Mouse (Mus musculus): Measurements from ENCODE around the gene Fam178b. TPM values are rescaled to one million over a fixed set of nuclear protein-coding genes. Genes with fewer than 3 reads are reported as not detected.

Fam178b gene
- polyA plus RNA-seq, 1 experiment: not detected

GRCm38 (mm10) chr1:36646285-36646684 lies 36.7 kb downstream of the Fam178b start:
- TF ChIP-seq GATA1 (IDR thresholded peaks at IDR 0.05; ENCODE audit: low read length): no peak

DNA sequence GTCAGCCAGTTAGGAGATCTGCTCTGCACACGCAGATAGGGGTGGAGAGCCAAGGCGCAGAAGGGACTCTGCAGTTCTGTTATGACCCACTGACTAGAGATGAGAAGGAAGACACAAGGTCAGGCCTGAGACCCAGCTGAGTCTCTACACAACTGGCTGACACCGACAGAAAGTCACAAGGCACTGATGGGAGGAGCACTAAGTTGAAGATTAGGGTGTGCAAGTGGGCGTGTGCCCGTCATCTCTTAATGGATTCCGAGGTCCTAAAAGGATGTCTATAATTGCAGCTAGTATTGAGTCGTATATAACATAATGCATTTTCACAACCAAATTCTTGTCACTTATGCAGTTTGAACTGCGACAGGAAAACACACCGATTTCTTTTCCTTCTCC lies 38.4 kb downstream of the Fam178b start:
- no peak for TF ChIP-seq GATA1 (IDR thresholded peaks at IDR 0.05; ENCODE audit: low read length)

DNA sequence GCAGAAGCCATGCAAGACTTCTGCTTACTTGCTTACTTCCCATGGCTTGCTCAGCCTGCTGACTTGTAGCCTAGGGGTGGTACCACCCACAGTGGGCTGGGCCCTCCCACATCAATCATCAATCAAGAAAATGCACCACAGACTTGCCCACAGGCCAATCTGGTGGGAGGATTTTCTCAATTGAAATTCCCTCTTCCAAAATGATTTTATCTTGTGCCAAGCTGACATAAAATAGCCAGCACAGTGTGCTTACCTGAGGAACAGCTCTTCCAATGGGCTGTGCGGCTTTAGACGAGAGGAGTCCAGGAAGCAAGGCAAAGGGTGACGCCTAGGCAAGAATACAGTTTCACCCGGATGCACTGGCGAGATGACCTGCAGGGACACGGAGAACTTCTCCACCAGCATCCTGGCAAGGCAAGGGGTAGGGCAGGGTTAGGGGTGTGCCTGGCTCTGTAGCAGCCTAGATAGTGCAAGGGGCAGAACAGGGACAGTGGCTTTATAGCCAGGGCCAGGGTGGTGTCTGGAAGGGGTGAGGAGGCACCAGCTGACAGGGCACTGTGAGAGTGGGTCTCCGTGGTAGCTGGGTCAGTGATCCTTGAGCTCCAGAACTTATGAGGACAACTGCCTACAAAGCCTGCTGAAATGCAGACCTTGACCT lies 38.9 kb downstream of the Fam178b start:
- TF ChIP-seq GATA1 (IDR thresholded peaks at IDR 0.05; ENCODE audit: low read length): no peak

GRCm38 (mm10) chr1:36635826-36636485 lies 47.0 kb downstream of the Fam178b start:
- TF ChIP-seq GATA1 (IDR thresholded peaks at IDR 0.05; ENCODE audit: low read length): no peak

- TF ChIP-seq GATA1 (IDR thresholded peaks at IDR 0.05; ENCODE audit: low read length): no peak
These were observed 48.0 kb downstream of the Fam178b start for GRCm38 (mm10) chr1:36634940-36635339.

DNA sequence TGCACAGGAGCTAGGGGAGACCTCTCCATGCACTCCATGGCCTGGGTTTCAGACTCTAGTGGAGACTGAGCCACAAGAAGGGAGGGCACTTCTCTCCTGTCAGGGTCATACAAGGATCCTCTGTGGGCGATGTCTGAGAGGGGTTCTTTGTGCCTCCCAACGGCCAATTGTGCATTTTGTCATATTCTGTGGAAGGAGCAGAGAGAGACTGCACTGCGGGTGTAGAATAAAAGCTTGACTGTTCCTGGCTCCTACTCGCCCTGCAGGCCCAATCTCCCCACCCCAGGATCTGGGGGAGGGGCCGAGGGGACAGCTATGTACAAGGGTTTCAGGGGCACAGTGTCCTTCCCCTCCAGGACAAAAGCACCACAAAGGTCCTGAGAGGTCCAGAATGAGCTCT lies 49.1 kb downstream of the Fam178b start:
- no peak for TF ChIP-seq GATA1 (IDR thresholded peaks at IDR 0.05; ENCODE audit: low read length)

DNA sequence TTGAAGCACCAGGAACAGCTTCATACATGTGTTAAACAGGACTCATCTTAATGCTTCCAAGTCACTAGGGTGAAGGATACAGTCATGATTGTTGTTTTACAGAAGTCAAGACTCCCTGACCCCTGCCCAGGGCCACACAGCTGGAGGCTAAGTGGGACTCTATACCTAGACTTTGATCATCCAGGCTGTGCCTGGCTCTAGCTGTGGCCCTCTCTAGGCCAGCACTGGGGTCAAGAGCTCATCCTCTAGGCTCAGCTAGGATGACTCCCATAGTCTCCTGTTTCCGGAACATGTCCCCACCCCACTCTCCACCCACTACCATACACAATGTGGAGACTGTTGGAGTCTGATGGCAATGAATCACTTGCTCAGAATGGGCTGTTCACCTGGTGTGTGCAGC lies 50.1 kb downstream of the Fam178b start:
- TF ChIP-seq GATA1 (IDR thresholded peaks at IDR 0.05; ENCODE audit: low read length): no peak

GRCm38 (mm10) chr1:36632090-36632489 lies 50.9 kb downstream of the Fam178b start:
- no peak for TF ChIP-seq GATA1 (IDR thresholded peaks at IDR 0.05; ENCODE audit: low read length)

DNA sequence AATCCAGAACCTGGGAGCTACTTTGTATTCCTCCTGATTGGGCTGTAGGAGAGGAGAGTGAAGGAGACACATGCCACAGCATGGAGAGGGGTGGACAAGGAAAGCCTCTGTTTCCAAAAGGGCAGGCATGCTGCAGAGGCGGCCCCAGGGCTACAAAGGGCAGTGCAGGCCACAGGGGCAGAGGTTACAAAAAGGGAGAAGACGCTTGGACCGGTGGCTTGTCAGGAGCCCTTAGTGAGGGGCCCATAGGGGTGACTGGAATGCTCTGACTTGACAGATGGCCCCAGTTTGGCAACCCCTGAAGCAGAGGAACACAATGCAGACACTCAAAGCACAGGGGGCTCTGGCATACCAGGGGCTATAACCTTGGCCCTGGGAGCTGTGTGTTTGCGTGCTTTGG lies 51.6 kb downstream of the Fam178b start:
- TF ChIP-seq GATA1 (IDR thresholded peaks at IDR 0.05; ENCODE audit: low read length): no peak

- TF ChIP-seq GATA1 (IDR thresholded peaks at IDR 0.05; ENCODE audit: low read length): no peak
These were observed 52.8 kb downstream of the Fam178b start for GRCm38 (mm10) chr1:36630053-36630739.

DNA sequence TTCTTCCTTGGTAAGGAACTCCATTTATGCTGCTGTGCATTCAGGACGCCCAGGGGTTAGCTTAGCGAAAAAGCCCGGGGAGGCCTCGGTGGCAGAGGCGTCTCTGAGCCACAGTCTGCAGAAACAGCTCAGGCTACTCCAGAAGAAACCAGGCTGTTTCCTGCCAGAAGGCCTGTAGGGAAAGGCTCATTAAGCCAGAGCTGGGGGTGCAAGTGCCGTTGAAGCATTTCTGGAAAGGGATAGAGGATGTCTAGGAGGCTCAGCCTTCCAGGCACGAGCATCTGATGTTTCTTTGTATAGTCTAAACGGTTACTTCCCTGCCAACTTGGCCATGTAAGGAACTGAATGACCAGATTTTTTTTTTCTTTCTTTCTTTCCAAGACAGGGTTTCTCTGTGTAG lies 54.4 kb downstream of the Fam178b start:
- TF ChIP-seq GATA1 (IDR thresholded peaks at IDR 0.05; ENCODE audit: low read length): no peak

GRCm38 (mm10) chr1:36625442-36625841 lies 57.5 kb downstream of the Fam178b start:
- TF ChIP-seq GATA1 (IDR thresholded peaks at IDR 0.05; ENCODE audit: low read length): no peak

DNA sequence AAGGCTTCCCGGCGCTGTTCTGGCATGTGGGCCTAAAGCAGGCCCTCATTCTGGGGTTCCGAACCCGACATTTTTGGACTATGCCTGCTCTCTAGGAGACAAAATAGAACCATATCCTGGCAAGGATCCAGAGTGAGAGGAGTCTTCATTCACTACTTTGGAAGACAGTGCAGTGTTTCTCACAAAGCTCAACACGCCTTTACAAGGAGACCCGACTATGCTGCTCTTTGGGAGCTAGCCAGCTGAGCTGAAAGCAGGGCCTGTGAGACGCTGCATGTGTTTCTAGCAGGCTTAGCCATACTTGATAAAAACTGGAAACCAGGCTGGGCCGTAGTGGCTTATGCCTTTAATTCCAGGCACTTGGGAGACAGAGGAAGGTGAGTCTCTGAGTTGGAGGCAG lies 67.8 kb downstream of the Fam178b start:
- TF ChIP-seq GATA1 (IDR thresholded peaks at IDR 0.05; ENCODE audit: low read length): no peak

- no peak for TF ChIP-seq GATA1 (IDR thresholded peaks at IDR 0.05; ENCODE audit: low read length)
These were observed 68.4 kb downstream of the Fam178b start for GRCm38 (mm10) chr1:36614584-36614983.

DNA sequence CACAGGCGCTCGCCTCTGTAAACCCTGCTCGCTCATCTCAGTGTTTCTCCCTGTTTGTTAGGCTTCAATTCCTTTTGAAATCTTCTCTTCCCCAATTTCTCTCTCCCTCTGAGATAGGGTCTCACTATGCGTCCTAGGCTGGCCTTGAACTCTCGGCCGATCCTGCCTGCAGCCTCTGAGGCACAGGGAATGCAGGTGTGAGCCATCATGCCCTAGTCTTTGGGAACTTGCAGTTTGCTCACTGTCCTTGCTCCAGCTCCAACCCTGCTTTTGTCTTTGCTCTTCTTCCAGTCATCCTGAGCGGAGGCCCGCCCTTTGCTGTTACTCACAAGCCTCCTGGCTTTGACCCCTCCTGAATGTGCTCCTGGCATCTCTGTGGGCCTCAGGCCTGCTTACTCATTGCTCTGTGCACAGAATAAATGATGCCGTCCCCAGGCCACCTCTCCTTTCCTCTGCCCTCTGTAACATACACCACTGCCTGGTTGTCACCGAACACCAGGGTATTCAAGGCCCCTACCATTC lies 69.5 kb downstream of the Fam178b start:
- no peak for TF ChIP-seq GATA1 (IDR thresholded peaks at IDR 0.05; ENCODE audit: low read length)

GRCm38 (mm10) chr1:36612362-36612761 lies 70.6 kb downstream of the Fam178b start:
- no peak for TF ChIP-seq GATA1 (IDR thresholded peaks at IDR 0.05; ENCODE audit: low read length)

Measured in G1E-ER4 (cell line).